Mouse (Mus musculus): Measurements from ENCODE around the gene Gli3. TPM values are rescaled to one million over a fixed set of nuclear protein-coding genes. Genes with fewer than 3 reads are reported as not detected.

Gene Gli3
- total RNA-seq (2015) (not detected in 2 replicates), total RNA-seq (2017) (not detected in 2 replicates)

DNA sequence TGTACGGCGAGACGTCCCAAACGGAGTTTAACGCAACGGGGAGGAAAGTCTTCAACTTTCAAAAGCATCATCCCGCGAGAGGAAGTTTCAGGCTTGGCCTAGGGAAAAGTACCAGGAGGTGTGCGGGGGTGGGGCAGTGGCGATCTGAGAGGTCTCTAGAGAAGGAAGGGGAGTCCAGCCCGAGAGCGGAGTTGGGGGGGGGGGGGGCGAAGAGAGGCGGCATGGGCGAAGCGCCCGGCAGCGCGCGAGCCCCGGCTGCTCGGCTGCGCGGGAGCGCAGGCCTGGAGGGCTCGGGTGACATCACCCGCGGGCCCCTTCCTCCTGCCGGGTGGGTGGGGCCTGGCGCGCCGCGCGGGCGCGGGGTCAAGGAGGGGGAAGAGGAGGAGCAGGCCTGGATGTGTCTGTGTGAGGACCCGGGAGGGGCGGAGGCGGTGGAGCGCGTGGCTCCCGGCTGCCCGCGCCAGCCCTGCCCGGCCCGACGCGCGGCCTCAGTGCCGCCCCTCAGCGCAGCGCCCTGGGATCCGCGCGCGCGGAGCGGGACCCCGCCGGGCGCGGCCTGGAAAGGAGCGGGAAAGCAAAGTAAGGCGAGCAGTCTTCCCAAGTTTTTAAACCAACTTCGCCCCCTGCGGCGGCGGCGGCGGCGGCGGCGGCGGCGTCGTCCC, at the start of gene Gli3:
Gene Gli3, plus strand, starts transcription at position 406 of the 662 bp plus-strand sequence.
- ATAC-seq (ENCODE audit: poor library complexity, severe bottlenecking), result no peak

DNA sequence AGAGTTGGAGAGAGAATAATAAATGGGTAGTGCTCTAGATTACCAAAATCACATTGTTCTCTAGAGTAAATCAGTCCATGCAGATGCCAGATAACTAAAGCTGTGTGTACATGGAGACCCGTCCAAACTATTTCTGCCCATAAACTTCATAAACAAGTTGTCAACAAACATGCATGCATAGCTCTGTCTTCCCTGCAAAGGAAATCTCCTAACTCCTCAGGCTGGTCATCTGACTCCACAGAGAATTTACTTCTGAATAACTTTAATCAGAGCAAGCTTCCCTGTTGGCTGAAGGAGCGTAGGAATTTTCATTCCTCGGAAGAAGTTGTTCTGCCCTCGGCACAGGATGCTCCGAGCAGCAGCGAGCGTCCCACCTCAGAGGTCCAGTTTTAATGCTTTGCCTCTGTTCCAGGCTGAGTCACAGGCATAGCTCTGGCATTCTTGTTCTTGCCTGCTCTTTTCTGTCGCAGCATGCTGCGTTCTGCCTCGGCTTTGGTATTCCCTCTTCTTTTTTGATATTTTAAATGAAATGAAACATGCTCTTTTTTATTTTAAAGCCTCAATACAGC, 41.8 kb upstream of the Gli3 start:
- no peak for ATAC-seq (ENCODE audit: poor library complexity, severe bottlenecking)

GRCm38 (mm10) chr13:15442002-15442401, 21.0 kb upstream of the Gli3 start:
- peak; percentile 60 for ATAC-seq (ENCODE audit: poor library complexity, severe bottlenecking)

DNA sequence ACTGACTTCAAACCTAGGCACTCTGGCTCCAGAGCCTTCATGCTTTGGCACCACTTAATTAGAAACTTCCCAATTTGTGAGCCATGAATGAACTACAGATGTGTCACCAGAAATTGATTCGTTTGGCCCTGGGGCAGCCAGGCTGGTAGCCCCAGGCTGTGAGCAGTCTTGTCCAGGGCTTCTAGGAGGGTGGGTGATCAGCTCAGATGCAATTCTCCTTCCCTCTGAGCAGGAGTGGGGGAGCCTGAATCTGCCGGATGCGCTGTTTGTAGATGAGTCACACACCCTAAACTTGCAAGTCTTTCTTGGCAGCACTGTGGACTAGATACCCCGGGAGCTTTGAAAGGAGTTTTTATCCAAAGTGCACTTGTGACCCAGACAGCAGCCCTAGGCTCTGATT, 18.7 kb upstream of the Gli3 start:
- no peak for ATAC-seq (ENCODE audit: poor library complexity, severe bottlenecking)

DNA sequence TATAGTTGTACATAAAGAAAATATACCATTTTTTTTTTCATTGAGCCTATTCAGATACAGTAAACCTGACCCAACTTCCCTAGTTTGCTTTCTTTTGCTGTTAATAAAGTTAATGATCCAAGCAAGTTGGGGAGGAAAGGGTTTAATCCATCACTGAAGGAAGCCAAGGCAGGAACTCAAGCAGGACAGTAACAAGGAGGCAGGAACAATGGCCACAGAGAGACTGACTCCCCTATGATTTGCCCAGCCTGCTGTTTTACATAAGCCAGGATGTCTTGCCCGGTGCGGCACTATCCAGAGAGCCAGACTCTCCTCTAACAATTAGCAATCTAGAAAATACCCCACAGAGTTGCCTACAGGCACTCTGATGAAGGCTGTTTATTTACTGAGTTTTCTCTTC, 17.4 kb upstream of the Gli3 start:
- ATAC-seq (ENCODE audit: poor library complexity, severe bottlenecking), result no peak

DNA sequence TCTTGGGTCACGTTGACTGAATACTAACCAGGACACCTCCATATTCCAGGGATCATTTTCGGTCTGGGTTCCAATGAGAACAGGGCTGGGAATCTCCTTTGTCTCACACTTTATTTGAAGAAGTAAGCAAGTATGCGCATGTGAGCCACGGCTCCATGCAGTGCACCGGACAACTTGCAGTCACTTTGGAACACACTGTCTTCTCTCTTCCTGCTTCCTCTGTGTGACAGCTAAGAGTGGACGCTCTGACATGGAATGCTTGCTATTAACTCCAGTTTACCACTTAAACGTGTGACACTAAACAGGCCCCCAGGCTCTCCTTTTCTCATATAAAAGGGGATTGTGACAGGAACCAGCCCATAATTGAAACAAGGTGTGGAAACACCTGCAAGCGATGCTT, 17.0 kb upstream of the Gli3 start:
- ATAC-seq (ENCODE audit: poor library complexity, severe bottlenecking), result no peak

- no peak for ATAC-seq (ENCODE audit: poor library complexity, severe bottlenecking)
These were observed 16.1 kb upstream of the Gli3 start for GRCm38 (mm10) chr13:15446782-15447564.

GRCm38 (mm10) chr13:15450941-15451340, 12.1 kb upstream of the Gli3 start:
- ATAC-seq (ENCODE audit: poor library complexity, severe bottlenecking), result no peak

DNA sequence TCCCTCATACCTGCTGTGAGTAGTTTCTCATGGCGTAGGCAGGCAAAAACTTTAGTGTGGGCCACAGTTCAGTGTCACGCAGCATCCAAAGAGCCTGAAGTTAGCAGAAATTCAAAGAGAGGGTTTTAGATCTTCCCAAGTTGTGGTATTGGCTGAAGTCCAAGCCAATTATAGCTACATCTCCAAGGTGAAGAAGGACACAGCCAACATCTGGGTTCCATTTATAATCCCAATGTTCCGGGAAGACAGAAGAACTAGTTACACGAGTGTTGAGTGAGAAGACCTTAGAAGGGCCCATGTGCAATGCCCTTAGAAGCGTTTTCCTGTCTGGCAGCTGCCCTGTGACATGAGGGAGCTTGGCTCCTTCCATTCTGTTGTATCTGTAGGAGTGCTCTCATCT, 5.2 kb upstream of the Gli3 start:
- ATAC-seq (ENCODE audit: poor library complexity, severe bottlenecking), result no peak

DNA sequence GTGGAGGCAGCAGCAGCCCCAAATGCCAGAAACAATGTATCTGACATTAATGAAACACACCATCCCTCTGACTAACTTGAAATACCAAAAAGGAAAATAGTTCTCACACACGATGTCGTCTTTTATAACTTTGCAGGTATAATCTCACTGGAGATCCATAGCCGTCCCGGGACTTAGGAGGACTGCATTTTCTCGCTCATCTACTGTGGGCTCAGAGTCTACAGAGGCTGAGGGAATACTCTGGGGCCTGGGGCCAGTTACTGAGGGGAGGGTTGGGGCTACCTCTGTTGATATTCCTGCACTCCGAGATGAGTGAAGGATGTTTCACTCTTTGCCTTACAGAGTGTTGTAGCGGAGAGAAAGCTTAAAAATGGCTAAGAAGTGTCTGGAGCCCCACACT, 1.1 kb upstream of the Gli3 start:
- ATAC-seq (ENCODE audit: poor library complexity, severe bottlenecking), result no peak

GRCm38 (mm10) chr13:15463492-15464080, 551 bp downstream of the Gli3 start:
- no peak for ATAC-seq (ENCODE audit: poor library complexity, severe bottlenecking)

DNA sequence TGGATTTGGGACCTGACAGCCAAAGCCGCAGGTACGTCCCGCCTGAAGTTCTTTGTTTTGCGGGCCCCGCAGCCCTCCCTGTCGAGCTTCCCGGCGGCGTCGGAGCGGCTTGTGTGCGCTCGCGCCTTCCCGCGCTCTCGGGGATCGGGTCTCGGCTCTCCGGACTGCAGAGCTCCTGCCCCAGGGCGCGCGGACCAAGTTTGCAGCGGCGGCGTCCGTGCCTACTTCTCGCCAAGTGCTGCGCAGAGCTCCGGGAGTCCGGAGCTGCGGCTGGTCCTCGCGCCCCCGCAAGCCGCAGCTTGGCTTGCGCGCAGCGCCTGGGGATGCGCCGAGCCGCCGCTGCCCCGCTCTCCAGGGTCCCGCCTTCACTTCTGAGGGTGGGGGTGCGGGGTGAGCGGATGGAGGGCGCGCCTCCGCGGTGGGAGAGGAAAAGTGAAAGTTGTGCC, 1.1 kb downstream of the Gli3 start:
- ATAC-seq (ENCODE audit: poor library complexity, severe bottlenecking), result no peak

GRCm38 (mm10) chr13:15464741-15465250, 1.8 kb downstream of the Gli3 start:
- no peak for ATAC-seq (ENCODE audit: poor library complexity, severe bottlenecking)

DNA sequence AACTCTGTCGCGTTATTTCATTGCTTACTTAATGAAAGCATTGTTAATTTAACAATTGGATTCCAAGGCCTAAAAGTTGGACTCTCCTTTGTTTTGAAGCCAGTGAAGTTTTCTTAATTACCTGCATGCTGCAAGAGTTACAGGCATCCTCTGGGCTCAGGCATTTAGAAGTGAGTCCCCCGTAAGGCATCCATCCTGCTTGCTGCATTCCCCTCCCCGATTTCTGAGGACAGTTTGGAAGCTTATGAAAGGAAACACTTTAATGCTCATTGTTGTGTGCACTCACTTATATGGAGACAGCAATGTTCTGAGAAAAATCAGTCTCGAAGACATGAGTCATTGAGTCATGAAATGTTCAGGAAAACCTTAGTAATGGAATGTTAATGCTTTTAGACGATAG, 3.5 kb downstream of the Gli3 start:
- no peak for ATAC-seq (ENCODE audit: poor library complexity, severe bottlenecking)

GRCm38 (mm10) chr13:15467409-15467808, 4.4 kb downstream of the Gli3 start:
- no peak for ATAC-seq (ENCODE audit: poor library complexity, severe bottlenecking)

GRCm38 (mm10) chr13:15468421-15468820, 5.4 kb downstream of the Gli3 start:
- no peak for ATAC-seq (ENCODE audit: poor library complexity, severe bottlenecking)

DNA sequence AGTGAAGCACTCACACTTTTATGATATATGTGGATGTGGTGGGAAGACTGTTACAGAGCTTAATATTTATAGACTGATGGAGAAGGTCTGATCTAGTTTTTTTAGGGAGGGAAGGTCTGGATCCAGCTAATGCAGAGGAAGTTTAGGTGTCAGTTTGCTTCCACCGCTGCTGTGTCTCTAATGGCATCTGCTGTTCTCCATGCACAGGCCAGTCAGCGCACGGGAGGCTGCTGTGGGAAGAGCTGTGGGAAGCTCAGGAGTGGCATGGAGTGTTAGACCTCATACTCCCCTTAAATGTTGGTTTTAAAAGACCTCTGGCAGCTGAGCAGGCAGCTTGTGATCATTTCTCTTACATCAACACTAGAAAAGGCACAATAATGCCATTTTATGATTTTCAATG, 7.0 kb downstream of the Gli3 start:
- no peak for ATAC-seq (ENCODE audit: poor library complexity, severe bottlenecking)

DNA sequence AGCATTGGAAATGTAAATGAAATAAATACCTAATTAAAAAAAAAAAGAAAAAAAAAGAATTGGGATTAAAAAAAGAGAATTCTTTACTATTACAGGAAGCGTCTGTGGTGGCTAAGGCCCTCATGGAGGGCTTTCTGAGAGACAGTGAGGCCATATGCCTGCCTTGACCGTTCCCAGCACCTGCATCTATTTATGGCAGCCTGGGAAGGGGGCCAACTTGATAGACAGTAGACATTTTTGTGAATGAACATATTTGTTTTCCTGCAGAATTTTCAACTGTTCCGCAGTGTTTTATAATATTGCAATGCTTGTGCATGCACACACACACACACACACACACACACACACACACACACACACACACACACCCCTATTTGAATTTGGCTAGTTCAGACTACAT, 9.7 kb downstream of the Gli3 start:
- no peak for ATAC-seq (ENCODE audit: poor library complexity, severe bottlenecking)

- ATAC-seq (ENCODE audit: poor library complexity, severe bottlenecking), result no peak
These were observed 11.4 kb downstream of the Gli3 start for GRCm38 (mm10) chr13:15474393-15474792.

DNA sequence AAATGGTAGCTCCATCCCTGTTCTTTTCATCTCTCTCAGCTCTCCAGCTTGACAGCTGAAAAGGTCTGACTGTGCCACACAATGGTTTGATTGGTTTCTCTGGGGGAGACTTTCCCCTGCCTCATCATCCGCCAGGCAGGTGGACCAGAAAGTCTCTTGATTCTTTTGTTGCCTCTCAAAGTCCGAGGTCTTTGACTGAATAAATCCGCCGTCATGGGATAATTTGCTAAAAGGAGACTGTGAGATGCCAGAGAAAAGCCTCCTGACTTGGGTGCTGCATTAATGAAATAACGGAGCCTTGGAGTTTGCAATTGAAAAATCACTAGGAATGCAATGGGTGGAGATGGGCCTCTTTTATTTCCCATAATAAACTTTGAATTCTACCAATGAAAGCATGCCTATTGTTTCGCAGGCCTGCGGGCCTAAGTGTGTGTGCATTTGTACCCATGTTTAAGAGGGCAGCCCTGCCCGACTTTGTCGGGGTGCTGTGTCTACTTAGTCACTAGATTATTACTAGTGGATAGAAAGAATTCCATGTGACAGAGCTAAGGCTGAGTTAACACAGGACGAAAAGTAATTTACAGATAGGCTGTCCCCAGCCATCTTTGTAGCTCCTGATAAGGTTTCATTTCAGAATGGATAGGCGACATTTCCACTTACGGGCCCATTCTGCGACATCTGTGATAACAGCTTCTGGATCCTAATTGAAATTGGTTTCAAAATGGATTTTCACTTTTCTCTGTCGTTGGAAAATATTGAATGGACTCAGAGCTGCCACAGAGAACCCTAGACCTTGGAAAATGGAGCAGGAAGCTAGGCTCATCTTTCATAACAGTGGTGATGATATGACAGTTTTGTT, 23.2 kb downstream of the Gli3 start:
- ATAC-seq (ENCODE audit: poor library complexity, severe bottlenecking), result no peak

GRCm38 (mm10) chr13:15487334-15487733, 24.3 kb downstream of the Gli3 start:
- no peak for ATAC-seq (ENCODE audit: poor library complexity, severe bottlenecking)
